Mouse (Mus musculus) hindbrain, embryonic 16.5 days (tissue): ENCODE measurements around the gene Vmn2r68. TPM values are rescaled to one million over a fixed set of nuclear protein-coding genes. Genes with fewer than 3 reads are reported as not detected.

Experiments used
- ATAC-seq: fragments of 200-750 bp; cut with Nextera tagmentation; 2 replicates; pipeline ENCODE4 v1.8.0; 2017; ENCODE audit warnings: moderate TSS enrichment, moderate library complexity
- H3K27ac ChIP-seq: fragments of 300-500 bp; sonication (generic); 2 replicates; pipeline ENCODE4 v1.5.1; 2014; ENCODE audit warnings: low read depth, mild to moderate bottlenecking, control low read depth, low read length, moderate library complexity
- H3K27me3 ChIP-seq: fragments of 300-500 bp; sonication (generic); replicated peaks from 2 replicates; pipeline ENCODE4 v1.6.1; 2014; ENCODE audit warnings: low read length; ENCODE audit not compliant: control insufficient read depth, insufficient read depth
- H3K36me3 ChIP-seq: fragments of 300-500 bp; sonication (generic); 2 replicates; pipeline ENCODE4 v1.6.1; 2014; ENCODE audit warnings: mild to moderate bottlenecking, low read length, moderate library complexity, mixed read lengths; ENCODE audit not compliant: control insufficient read depth, insufficient read depth
- H3K4me1 ChIP-seq: fragments of 300-500 bp; sonication (generic); 2 replicates; pipeline ENCODE4 v1.6.1; 2014; ENCODE audit warnings: low read depth, low read length; ENCODE audit not compliant: control insufficient read depth, insufficient read depth
- H3K4me2 ChIP-seq: fragments of 300-500 bp; sonication (generic); 2 replicates; pipeline ENCODE4 v1.6.1; 2014; ENCODE audit warnings: mild to moderate bottlenecking, low read length, control low read depth, moderate library complexity
- H3K4me3 ChIP-seq: fragments of 300-500 bp; sonication (generic); 2 replicates; pipeline ENCODE4 v1.5.1; 2014; ENCODE audit warnings: mild to moderate bottlenecking, low read length, control low read depth, moderate library complexity
- H3K9ac ChIP-seq: fragments of 300-500 bp; sonication (generic); 2 replicates; pipeline ENCODE4 v1.6.1; 2014; ENCODE audit warnings: low read depth, mild to moderate bottlenecking, control low read depth, low read length, moderate library complexity
- H3K9me3 ChIP-seq: fragments of 300-500 bp; sonication (generic); 2 replicates; pipeline ENCODE4 v1.6.1; 2014; ENCODE audit warnings: mild to moderate bottlenecking, low read length, moderate library complexity; ENCODE audit not compliant: control insufficient read depth
- polyA plus RNA-seq: library from polyadenylated mRNA; unstranded; fragments of >200 nt; fragmentation: Nextera tagmentation; extraction: Ambion mirVana; gene quantifications from 2 replicates; pipeline ENCODE4 v1.2.1, GENCODE M21; 2015

Vmn2r68 gene
- polyA plus RNA-seq = not detected in 2 replicates

- Histone ChIP-seq H3K27me3 (no peaks in the 10 kb centered on the region), H3K9me3 (no peaks in the 10 kb centered on the region), H3K4me1 (no peaks in the 10 kb centered on the region), H3K4me3 (no peak within 1 kb of the TSS), H3K4me2 (no peak within 1 kb of the TSS), H3K9ac (no peak within 1 kb of the TSS), H3K27ac (no peak within 1 kb of the TSS), H3K36me3 (no peaks in the 10 kb centered on the region)
- no peak for ATAC-seq
These were observed at the start of gene Vmn2r68 for GRCm38 (mm10) chr7:85237683-85238082. TSS of gene Vmn2r68 (minus strand) at chr7:85237783.

Other genes starting within 250 kb of the Vmn2r68 start
- not detected in 2 replicates for gene Vmn2r66, start 225.5 kb downstream of the Vmn2r68 start, polyA plus RNA-seq
- not detected in 2 replicates for gene Vmn2r67, start 81.8 kb downstream of the Vmn2r68 start, polyA plus RNA-seq
- not detected in 2 replicates for gene Vmn2r69, start 178.1 kb upstream of the Vmn2r68 start, polyA plus RNA-seq